Mouse (Mus musculus) small intestine, adult 2 months (tissue): ENCODE results near the gene Lamtor5. TPM values are rescaled to one million over a fixed set of nuclear protein-coding genes. Genes with fewer than 3 reads are reported as not detected.

Experiments
- H3K27ac ChIP-seq: fragments of 200-500 bp; 2 replicates; pipeline ENCODE4 v1.5.1; 2012; ENCODE audit warnings: low read depth, low read length, control low read depth, inconsistent platforms; ENCODE audit not compliant: insufficient read depth
- H3K27me3 ChIP-seq: fragments of 200-500 bp; 2 replicates; pipeline ENCODE4 v1.6.1; 2012; ENCODE audit warnings: mild to moderate bottlenecking, moderate library complexity, low read length, inconsistent platforms; ENCODE audit not compliant: control insufficient read depth, insufficient read depth
- H3K36me3 ChIP-seq: fragments of 200-500 bp; 2 replicates; pipeline ENCODE4 v1.6.1; 2012; ENCODE audit warnings: mild to moderate bottlenecking, low read length, control low read depth, inconsistent platforms; ENCODE audit not compliant: control insufficient read depth, insufficient read depth
- H3K4me1 ChIP-seq: fragments of 200-500 bp; 2 replicates; pipeline ENCODE4 v1.6.1; 2012; ENCODE audit warnings: low read length, inconsistent platforms, mixed read lengths; ENCODE audit not compliant: control insufficient read depth, insufficient read depth, insufficient read length
- H3K4me3 ChIP-seq: fragments of 200-500 bp; 2 replicates; pipeline ENCODE4 v1.5.1; 2012; ENCODE audit warnings: low read depth, mild to moderate bottlenecking, control low read depth, inconsistent platforms, low read length, moderate library complexity
- CTCF ChIP-seq: fragments of 200-500 bp; IDR thresholded peaks from 2 replicates; pipeline ENCODE4 v1.5.1; 2012; ENCODE audit warnings: low read depth, mild to moderate bottlenecking, control low read depth, inconsistent platforms, low read length, moderate library complexity, mixed read lengths; ENCODE audit not compliant: insufficient replicate concordance, insufficient read length; ENCODE audit errors: extremely low read depth
- POLR2A ChIP-seq: fragments of 200-500 bp; IDR thresholded peaks from 2 replicates; pipeline ENCODE4 v1.6.1; 2012; ENCODE audit warnings: low read depth, mild to moderate bottlenecking, control low read depth, inconsistent platforms, low read length, moderate library complexity
- WGBS: fragments of 180-500 bp; shearing (Covaris S2); methylation state at CpG from one replicate; pipeline ENCODE4 v1.1.7; 2018; 5-methylcytosine and 5-hydroxymethylcytosine counted together
- polyA plus RNA-seq: library from polyadenylated mRNA; depleted of rRNA; stranded (reverse); fragments of >200 nt; gene quantifications from 2 replicates; pipeline ENCODE4 v1.2.3, GENCODE M21; 2012; rRNA removed

Lamtor5 gene
- polyA plus RNA-seq = 31.1 and 55.1 TPM in 2 replicates

DNA sequence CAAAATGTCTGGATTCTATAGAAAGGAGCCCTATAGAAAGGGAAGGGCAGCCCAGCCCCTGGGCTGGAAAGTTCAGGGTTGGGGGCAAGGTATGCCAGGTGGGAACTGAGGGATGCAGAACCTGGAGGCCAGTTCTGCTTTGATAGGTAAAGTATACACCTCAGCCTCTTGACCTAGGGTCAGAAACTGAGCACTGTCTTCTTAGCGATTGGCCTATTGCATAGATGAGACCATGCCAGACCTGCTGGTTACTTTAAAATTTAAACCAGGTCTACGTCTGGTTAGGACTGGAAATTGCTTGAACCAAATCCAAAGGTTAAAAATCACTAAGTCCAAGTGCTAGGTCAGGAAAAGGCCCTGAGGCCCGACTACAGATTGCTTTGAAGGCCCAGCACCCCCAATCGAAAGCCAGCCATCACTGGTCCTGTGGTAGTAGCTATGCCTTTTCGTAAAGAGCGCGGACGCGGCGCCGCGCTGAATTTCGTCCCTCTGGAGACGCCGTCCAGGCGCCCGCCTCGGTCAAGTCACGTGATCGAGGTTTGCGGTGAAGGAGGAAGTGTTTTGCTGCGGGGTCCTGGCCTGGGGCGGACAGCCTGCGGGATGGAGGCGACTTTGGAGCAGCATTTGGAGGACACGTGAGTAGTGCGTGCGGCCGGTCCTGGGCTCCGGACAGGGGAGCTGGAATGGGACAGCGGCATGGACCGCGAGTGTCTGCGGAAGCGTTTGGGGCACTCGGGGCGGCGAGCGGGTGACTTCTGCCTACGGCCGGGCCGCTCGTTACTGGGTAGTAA lies at the start of gene Lamtor5:
Gene Lamtor5 (plus strand): TSS at position 380 of the 791 bp plus-strand sequence.
- Histone ChIP-seq H3K27ac (no peak within 1 kb of the TSS), H3K27me3 (no peaks in the 10 kb centered on the region), H3K4me3 (peak within 1 kb of the TSS; percentile 87), H3K4me1 (peaks cover 3% of the 10 kb centered on the region; the same call in 1 of the 2 replicates), H3K36me3 (peaks cover 12% of the 10 kb centered on the region)
- 2% methylated on average over 43 of the region's 43 CpGs for WGBS
- TF ChIP-seq POLR2A (peak; percentile 63; the same call in 1 of the 2 replicates), CTCF (no peak)

GRCm38 (mm10) chr3:107229221-107229620 lies 49.4 kb upstream of the Lamtor5 start:
- no peak overlapping the region for H3K4me3 ChIP-seq
- no peaks in the 10 kb centered on the region for H3K27me3 ChIP-seq
- peaks cover 14% of the 10 kb centered on the region; the same call in 1 of the 2 replicates for H3K4me1 ChIP-seq
- no peak overlapping the region for H3K27ac ChIP-seq
- no peak for TF ChIP-seq CTCF
- TF ChIP-seq POLR2A = no peak
- WGBS = 32% methylated on average over 5 of the region's 5 CpGs
- H3K36me3 ChIP-seq = no peaks in the 10 kb centered on the region

GRCm38 (mm10) chr3:107229822-107230221 lies 48.8 kb upstream of the Lamtor5 start:
- no peak for TF ChIP-seq POLR2A
- no peak for TF ChIP-seq CTCF
- H3K4me3 ChIP-seq = no peak overlapping the region
- H3K27ac ChIP-seq = no peak overlapping the region
- H3K4me1 ChIP-seq = peaks cover 14% of the 10 kb centered on the region; the same call in 1 of the 2 replicates
- no peaks in the 10 kb centered on the region for H3K36me3 ChIP-seq
- 16% methylated on average over 5 of the region's 5 CpGs for WGBS
- no peaks in the 10 kb centered on the region for H3K27me3 ChIP-seq

DNA sequence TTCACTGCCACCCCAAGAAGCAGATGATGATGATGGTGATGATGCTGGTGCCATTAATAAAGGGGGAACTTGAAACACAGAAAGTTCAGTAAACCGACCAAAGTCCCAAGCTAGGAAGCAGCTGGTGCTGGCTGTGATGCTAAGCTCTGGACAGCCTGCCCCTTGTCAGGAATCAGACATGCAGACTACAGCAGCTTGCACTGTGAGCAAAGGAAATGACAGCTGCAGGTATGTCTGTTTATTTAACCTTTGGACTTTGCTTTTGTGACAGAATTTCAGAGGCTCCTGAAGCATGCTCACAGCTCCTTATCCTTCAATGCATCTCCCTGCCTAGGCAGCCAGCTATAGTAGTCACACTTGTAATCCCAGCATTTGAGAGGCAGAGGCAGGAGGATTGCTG lies 48.1 kb upstream of the Lamtor5 start, which contains the start of gene A630076J17Rik:
Gene A630076J17Rik (plus strand): TSS at position 88 of the 400 bp plus-strand sequence.
- Histone ChIP-seq H3K27ac (no peak within 1 kb of the TSS), H3K36me3 (no peaks in the 10 kb centered on the region), H3K4me1 (peaks cover 14% of the 10 kb centered on the region; the same call in 1 of the 2 replicates), H3K4me3 (no peak within 1 kb of the TSS), H3K27me3 (no peaks in the 10 kb centered on the region)
- 3% methylated on average over 1 of the region's 1 CpGs for whole genome bisulfite sequencing
- TF ChIP-seq CTCF (no peak), POLR2A (no peak)

GRCm38 (mm10) chr3:107231202-107231601 lies 47.5 kb upstream of the Lamtor5 start:
- no peaks in the 10 kb centered on the region for H3K27me3 ChIP-seq
- no peaks in the 10 kb centered on the region for H3K36me3 ChIP-seq
- WGBS = 42% methylated on average over 4 of the region's 4 CpGs
- H3K4me3 ChIP-seq = no peak overlapping the region
- H3K27ac ChIP-seq = no peak overlapping the region
- H3K4me1 ChIP-seq = peaks cover 14% of the 10 kb centered on the region; the same call in 1 of the 2 replicates
- TF ChIP-seq POLR2A (no peak), CTCF (no peak)

DNA sequence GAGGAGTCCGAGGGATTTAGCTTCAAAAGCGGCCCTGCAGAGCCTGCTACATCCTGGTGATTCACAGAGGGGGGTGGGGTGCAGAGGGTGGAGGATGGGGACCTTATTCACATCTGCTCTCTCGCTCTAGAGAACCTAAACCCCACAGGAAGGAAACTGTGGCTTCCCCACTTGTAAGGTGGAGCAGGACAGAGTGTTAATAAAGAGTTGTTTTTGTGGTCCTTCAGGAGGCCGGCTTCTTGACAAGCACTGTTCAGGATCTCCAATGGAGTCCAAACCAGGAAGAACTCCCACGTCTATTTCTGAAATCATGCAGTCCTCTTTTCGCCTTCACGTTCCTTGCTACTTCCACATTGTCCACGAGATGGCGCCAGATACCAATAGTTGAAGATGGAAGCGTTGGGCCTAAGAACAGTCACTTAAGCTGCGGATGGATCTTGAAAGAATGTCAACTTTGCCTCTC lies 45.3 kb upstream of the Lamtor5 start:
- Histone ChIP-seq H3K4me3 (no peak overlapping the region), H3K27ac (no peak overlapping the region), H3K36me3 (no peaks in the 10 kb centered on the region), H3K4me1 (peaks cover 14% of the 10 kb centered on the region), H3K27me3 (no peaks in the 10 kb centered on the region)
- TF ChIP-seq POLR2A (no peak), CTCF (0 out of 2 replicates have a peak, but pooled peaks have one; percentile 17)
- WGBS = 8% methylated on average over 11 of the region's 11 CpGs

GRCm38 (mm10) chr3:107233945-107234344 lies 44.7 kb upstream of the Lamtor5 start:
- 28% methylated on average over 2 of the region's 2 CpGs for WGBS
- Histone ChIP-seq H3K36me3 (no peaks in the 10 kb centered on the region), H3K4me1 (peaks cover 14% of the 10 kb centered on the region), H3K4me3 (no peak overlapping the region), H3K27me3 (no peaks in the 10 kb centered on the region), H3K27ac (no peak overlapping the region)
- no peak for TF ChIP-seq CTCF
- no peak for TF ChIP-seq POLR2A
